8 mouse cellular contexts compared by ENCODE assay signal in genomic region chr2:119872371-119873104, GRCm38 (mm10). TPM values are rescaled to one million over a fixed set of nuclear protein-coding genes. Genes with fewer than 3 reads are reported as not detected.
A peak's percentile ranks its signal among the peaks of the same experiment; 100 is the strongest.
DNase-seq lines count a peak whose midpoint lies in the region; ATAC-seq lines count a peak whose summit lies in the region.

No protein-coding gene starts in this region.

- peak; percentile 83 for DNase-seq in Muller cell, postnatal 12 days (ENCODE audit: inconsistent ontology term)
- DNase-seq in cerebellum, postnatal 10 days, result peak; percentile 95
- peak; percentile 69 to 72 for DNase-seq in frontal cortex, postnatal 10 days (ENCODE audit: low spot score in 2 of 2)
- DNase-seq in hindbrain, embryonic 11.5 days (ENCODE audit: low spot score), result peak; percentile 78
- peak; percentile 58 to 72 for DNase-seq in layer of hippocampus, postnatal 25 days (ENCODE audit: extremely low spot score in 1 of 2, low spot score in 1 of 2)
- DNase-seq in lung, postnatal 10 days, result peak; percentile 73
- peak; percentile 72 for DNase-seq in ovary, postnatal 36 days (ENCODE audit: low spot score)
- DNase-seq in thymus, postnatal 10 days (ENCODE audit: low spot score in 2 of 2), result peak; percentile 45 to 54

- H3K4me1 ChIP-seq in hindbrain, embryonic 11.5 days (replicated peaks; ENCODE audit: control insufficient read depth, insufficient read depth, low read length), result no peaks in the 10 kb centered on the region

- no peaks in the 10 kb centered on the region for H3K9me3 ChIP-seq in hindbrain, embryonic 11.5 days (ENCODE audit: control insufficient read depth, low read length)

- ATAC-seq in hindbrain, embryonic 11.5 days (ENCODE audit: low FRiP score), result peak; percentile 91

- peak overlapping the region; percentile 69 for H3K9ac ChIP-seq in hindbrain, embryonic 11.5 days (ENCODE audit: low read depth, low read length)

- WGBS in hindbrain, embryonic 11.5 days, result 1% methylated on average over 65 of the region's 73 CpGs

- H3K4me2 ChIP-seq in hindbrain, embryonic 11.5 days (replicated peaks; ENCODE audit: low read depth, low read length), result peak overlapping the region; percentile 92

- no peaks in the 10 kb centered on the region for H3K36me3 ChIP-seq in hindbrain, embryonic 11.5 days (ENCODE audit: control insufficient read depth, insufficient read depth, low read length)

- no peaks in the 10 kb centered on the region for H3K27me3 ChIP-seq in hindbrain, embryonic 11.5 days (ENCODE audit: control insufficient read depth, insufficient read depth, low read length)

- peak overlapping the region; percentile 45 for H3K4me3 ChIP-seq in hindbrain, embryonic 11.5 days (ENCODE audit: low read depth, low read length)

- peak overlapping the region; percentile 30; the same call in 1 of the 2 replicates for H3K27ac ChIP-seq in hindbrain, embryonic 11.5 days (ENCODE audit: low read depth, low read length)

RNA-seq across cellular contexts. Expression of gene Mga, which starts 24.5 kb away (rescaled TPM):
- 31.4 and 43.8 TPM in 2 replicates for polyA plus RNA-seq in hindbrain, embryonic 11.5 days (2014; fragmentation: Nextera tagmentation; extraction: Ambion mirVana)
- 10 to 100 TPM; 57.4 to 70.3 TPM for total RNA-seq in layer of hippocampus, postnatal 25 days (2021)

Comparison
In these comparisons a context has a peak if more than half of its experiments do, and no peak if none do; other contexts are left out.
1. Peak in every context shown above with its lines: DNase-seq, ATAC-seq, H3K4me3 ChIP-seq and H3K27ac ChIP-seq.